Mouse (Mus musculus) spleen, adult 2 months (tissue): ENCODE measurements around the gene Selp. TPM values are rescaled to one million over a fixed set of nuclear protein-coding genes. Genes with fewer than 3 reads are reported as not detected.

ENCODE experiments used
- DNase-seq, 2 experiments: peaks; one replicate each; pipeline versions ENCODE4 v3.0.0 to v3.0.0-alpha.2; 2012 to 2021; ENCODE audit warnings: low spot score in 2 of 2, low read depth in 1 of 2
- H3K27ac ChIP-seq: fragments of 200-500 bp; 2 replicates; pipeline ENCODE4 v1.5.1; 2012; ENCODE audit warnings: low read length, inconsistent platforms; ENCODE audit not compliant: insufficient read depth
- H3K27me3 ChIP-seq: fragments of 200-500 bp; 2 replicates; pipeline ENCODE4 v1.6.1; 2012; ENCODE audit warnings: mild to moderate bottlenecking, moderate library complexity, low read length, inconsistent platforms; ENCODE audit not compliant: control insufficient read depth, insufficient read depth
- H3K36me3 ChIP-seq: fragments of 200-500 bp; 2 replicates; pipeline ENCODE4 v1.6.1; 2012; ENCODE audit warnings: mild to moderate bottlenecking, low read length, inconsistent platforms; ENCODE audit not compliant: control insufficient read depth, insufficient read depth
- H3K4me1 ChIP-seq: fragments of 200-500 bp; 2 replicates; pipeline ENCODE4 v1.6.1; 2011; ENCODE audit warnings: inconsistent platforms; ENCODE audit not compliant: control insufficient read depth, insufficient read depth, insufficient read length
- H3K4me3 ChIP-seq: fragments of 200-500 bp; 2 replicates; pipeline ENCODE4 v1.5.1; 2011; ENCODE audit warnings: mild to moderate bottlenecking, inconsistent platforms; ENCODE audit not compliant: insufficient read depth, insufficient read length; ENCODE audit errors: extremely low read depth
- CTCF ChIP-seq: fragments of 200-500 bp; IDR thresholded peaks from 2 replicates; pipeline ENCODE4 v1.5.1; 2011; ENCODE audit warnings: mild to moderate bottlenecking, inconsistent platforms; ENCODE audit not compliant: insufficient read depth, insufficient read length, insufficient replicate concordance; ENCODE audit errors: extremely low read depth
- POLR2A ChIP-seq: fragments of 200-500 bp; IDR thresholded peaks from 2 replicates; pipeline ENCODE4 v1.6.1; 2011; ENCODE audit warnings: low read depth, low read length, inconsistent platforms
- WGBS: fragments of 180-500 bp; shearing (Covaris S2); methylation state at CpG from one replicate; pipeline ENCODE4 v1.1.7; 2018; 5-methylcytosine and 5-hydroxymethylcytosine counted together
- polyA plus RNA-seq: library from polyadenylated mRNA; depleted of rRNA; stranded (reverse); fragments of >200 nt; gene quantifications from 2 replicates; pipeline ENCODE4 v1.2.3, GENCODE M21; 2012; rRNA removed

The Selp gene
- polyA plus RNA-seq, 1 experiment, result 2.2 TPM

DNA sequence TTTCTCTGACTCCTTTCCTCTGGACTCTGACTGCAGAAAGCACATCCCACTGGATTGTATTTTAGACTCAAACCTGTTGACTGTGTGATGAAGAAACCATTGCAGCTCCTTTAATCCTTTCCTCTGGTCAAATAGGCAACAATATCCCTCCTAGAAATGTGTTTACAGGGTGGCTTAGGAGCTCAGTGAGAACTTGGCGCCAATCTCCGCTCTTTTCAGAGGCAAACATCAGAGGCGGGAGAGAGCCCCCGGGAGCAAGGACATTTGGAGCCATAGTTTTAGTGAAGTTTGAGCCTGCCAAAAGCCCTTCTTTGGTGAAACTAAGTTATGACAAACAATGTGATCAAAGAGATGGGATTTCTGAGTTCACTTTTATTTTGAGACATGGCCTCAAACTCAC, 70.3 kb downstream of the Selp start:
- no peak overlapping the region for H3K27ac ChIP-seq
- H3K36me3 ChIP-seq, result no peaks in the 10 kb centered on the region
- no peaks in the 10 kb centered on the region for H3K27me3 ChIP-seq
- TF ChIP-seq CTCF (no peak), POLR2A (no peak)
- no peak overlapping the region for H3K4me3 ChIP-seq
- no peak for DNase-seq
- 85% methylated on average over 4 of the region's 4 CpGs for WGBS
- no peaks in the 10 kb centered on the region for H3K4me1 ChIP-seq

DNA sequence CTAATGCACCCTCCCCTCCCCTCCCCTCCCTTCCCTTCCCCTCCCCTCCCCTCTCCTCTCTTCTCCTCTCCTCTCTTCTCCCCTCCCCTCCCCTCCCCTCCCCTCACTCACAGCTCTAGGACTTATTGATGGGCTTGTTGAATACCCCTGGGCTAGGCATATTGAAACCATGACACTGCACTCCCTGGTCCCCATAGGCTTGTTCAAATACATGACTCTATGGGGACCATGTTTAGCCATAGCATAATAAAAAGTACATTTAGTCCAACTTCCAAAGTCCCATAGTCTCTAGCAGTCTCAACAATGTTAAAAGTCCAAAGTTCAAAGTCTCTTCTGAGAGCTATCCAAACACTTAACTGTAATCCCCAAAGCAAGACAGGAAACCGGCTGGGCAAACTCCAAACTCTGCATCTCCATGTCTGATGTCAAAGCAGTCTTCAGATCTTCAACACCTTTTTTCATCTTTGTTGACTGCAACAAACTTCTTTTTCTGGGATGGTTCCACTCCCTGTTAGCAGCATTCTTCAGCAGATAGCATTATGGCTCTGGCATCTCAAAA, 72.0 kb downstream of the Selp start:
- H3K27me3 ChIP-seq, result no peaks in the 10 kb centered on the region
- no peak for DNase-seq
- H3K4me3 ChIP-seq, result no peak overlapping the region
- H3K36me3 ChIP-seq, result no peaks in the 10 kb centered on the region
- WGBS, result 88% methylated on average over 1 of the region's 1 CpGs
- no peak for TF ChIP-seq POLR2A
- no peak for TF ChIP-seq CTCF
- no peaks in the 10 kb centered on the region for H3K4me1 ChIP-seq
- no peak overlapping the region for H3K27ac ChIP-seq

DNA sequence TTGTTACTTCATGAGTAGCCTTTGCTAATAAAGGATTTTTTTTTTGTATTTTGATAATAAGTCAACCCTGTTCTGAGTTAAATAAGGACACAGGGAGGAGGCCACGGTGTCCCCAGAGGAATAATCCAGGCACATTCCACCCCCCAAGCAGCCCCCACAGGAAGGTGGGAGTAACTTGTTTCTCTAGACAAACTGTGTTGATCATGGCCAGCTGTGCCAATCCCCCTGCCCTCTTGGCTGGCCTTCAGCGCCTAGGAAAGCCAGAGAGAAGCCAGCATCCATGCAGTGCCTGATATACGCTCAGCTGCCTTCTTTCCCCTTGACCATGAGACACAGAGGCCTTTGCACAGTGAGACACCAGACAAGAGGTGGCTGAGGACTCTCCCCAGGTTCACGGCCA, 84.5 kb downstream of the Selp start:
- 95% methylated on average over 4 of the region's 4 CpGs for WGBS

More for the DNA sequence above, 84.5 kb downstream of the Selp start:
- TF ChIP-seq CTCF (no peak), POLR2A (no peak)
- H3K27ac ChIP-seq, result no peak overlapping the region
- H3K4me1 ChIP-seq, result no peaks in the 10 kb centered on the region
- no peak overlapping the region for H3K4me3 ChIP-seq
- H3K36me3 ChIP-seq, result no peaks in the 10 kb centered on the region
- no peaks in the 10 kb centered on the region for H3K27me3 ChIP-seq
- no peak for DNase-seq

Other genes with a start within 250 kb of the Selp start
- gene Scyl3, start 186.2 kb upstream of the Selp start, polyA plus RNA-seq, result 8.5 TPM in 2 replicates
- 1.2 and 1.5 TPM in 2 replicates for gene BC055324, start 120.5 kb upstream of the Selp start, polyA plus RNA-seq
- 0.52 and 0.74 TPM in 2 replicates for gene Mettl18, start 120.4 kb upstream of the Selp start, polyA plus RNA-seq
- gene Sele, start 67.0 kb upstream of the Selp start, polyA plus RNA-seq, result 0.09 and 0.13 TPM in 2 replicates
- gene Sell, start 53.3 kb upstream of the Selp start, polyA plus RNA-seq, result 68.6 and 72.4 TPM in 2 replicates
- gene F5, start 36.6 kb downstream of the Selp start, polyA plus RNA-seq, result 2.0 and 2.3 TPM in 2 replicates
- gene Slc19a2, start 133.8 kb downstream of the Selp start, polyA plus RNA-seq, result 2.9 and 4.2 TPM in 2 replicates
- 0.92 and 1.0 TPM in 2 replicates for gene Ccdc181, start 160.3 kb downstream of the Selp start, polyA plus RNA-seq
- 2.5 and 3.8 TPM in 2 replicates for gene Nme7, start 188.9 kb downstream of the Selp start, polyA plus RNA-seq
- gene Blzf1, start 192.2 kb downstream of the Selp start, polyA plus RNA-seq, result 1.1 and 1.3 TPM in 2 replicates